Mouse (Mus musculus): ENCODE results near the gene Ebf3.

GRCm38 (mm10) chr7:137320320-137320719 lies 6.1 kb upstream of the Ebf3 start:
- TF ChIP-seq CTCF (IDR thresholded peaks at IDR 0.05): no peak
- TF ChIP-seq POLR2A (IDR thresholded peaks at IDR 0.05; ENCODE audit: insufficient read depth, low read depth, low read length): no peak
- no peak for TF ChIP-seq EP300 (IDR thresholded peaks at IDR 0.05; ENCODE audit: insufficient read depth, low read depth, low read length)

All from heart, adult 2 months (tissue).